Mouse (Mus musculus): ENCODE measurements around the gene Slc16a3.

DNA sequence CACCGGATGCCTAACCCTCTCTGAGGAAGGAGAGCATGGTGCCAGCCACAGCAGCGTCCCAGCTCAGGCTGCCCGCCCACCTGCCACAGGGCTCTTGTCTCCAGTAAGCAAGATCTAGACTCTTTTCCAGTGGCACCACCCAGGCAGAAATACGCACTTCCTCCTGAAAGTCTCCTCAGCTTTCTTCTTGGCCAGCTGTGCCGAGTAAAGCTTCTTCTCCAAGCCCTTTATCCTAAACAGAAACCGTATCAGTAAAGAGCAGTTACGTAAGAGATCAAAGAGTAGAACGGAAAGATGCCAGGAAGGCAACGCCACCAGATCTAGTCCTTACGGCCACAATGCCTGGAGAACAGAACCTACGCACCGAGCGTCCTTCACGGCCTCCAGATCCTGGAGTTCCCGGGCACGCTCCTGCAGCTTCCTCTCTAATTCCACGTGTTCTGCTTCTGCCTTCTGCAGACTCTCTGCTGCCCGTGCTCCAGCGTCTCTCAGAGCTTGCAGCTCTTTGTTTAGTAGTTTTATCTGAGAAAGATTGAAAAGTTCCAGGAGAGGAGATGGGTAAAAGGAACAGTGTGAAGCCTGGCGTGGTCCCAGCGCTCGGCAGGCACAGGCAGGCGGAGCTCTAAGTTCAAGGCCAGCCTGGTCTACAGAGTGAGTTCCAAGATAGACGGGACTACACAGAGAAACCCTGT lies 45.0 kb upstream of the Slc16a3 start:
- TF ChIP-seq POLR2A (IDR thresholded peaks at IDR 0.05; ENCODE audit: borderline replicate concordance, extremely low read depth, insufficient read depth, insufficient read length, poor library complexity, severe bottlenecking) (no peak), CTCF (IDR thresholded peaks at IDR 0.05; ENCODE audit: borderline replicate concordance, extremely low read depth, insufficient read depth, insufficient read length) (no peak)
